Mouse (Mus musculus) CH12.LX (cell line): ENCODE measurements at regions not wholly inside any gene's neighbourhood (a gene's known extent, or its start where the extent isn't known, plus 50 kb on each side); places are given as distances from the start of the nearest gene placed in this dataset.

Source experiments
- DNase-seq: peaks from one replicate; pipeline ENCODE4 v3.0.0-alpha.2; 2013; ENCODE audit errors: extremely low read depth
- H3K27ac ChIP-seq: 2 replicates; pipeline ENCODE4 v1.5.1; 2012; ENCODE audit warnings: low read depth, mild to moderate bottlenecking, control low read depth, moderate library complexity; ENCODE audit not compliant: insufficient read depth
- H3K27me3 ChIP-seq: replicated peaks from 2 replicates; pipeline ENCODE3; 2012; ENCODE audit warnings: inconsistent platforms
- H3K36me3 ChIP-seq, 2 experiments: replicated peaks in 1 of 2; 2 replicates each; pipeline versions ENCODE3 to v1.6.1; 2012; ENCODE audit warnings: inconsistent platforms in 1 of 2, low read length in 1 of 2, mild to moderate bottlenecking in 1 of 2, mixed read lengths in 1 of 2, moderate library complexity in 1 of 2; ENCODE audit not compliant: control insufficient read depth in 1 of 2, insufficient read depth in 1 of 2
- H3K4me1 ChIP-seq, 2 experiments: 2 replicates each; pipeline ENCODE4 v1.6.1; 2012; ENCODE audit warnings: inconsistent platforms in 1 of 2, moderate library complexity in 1 of 2; ENCODE audit not compliant: insufficient read depth in 2 of 2, control insufficient read depth in 1 of 2
- H3K4me2 ChIP-seq: 2 replicates; pipeline ENCODE4 v1.6.1; 2012; ENCODE audit warnings: low read depth, mild to moderate bottlenecking, control low read depth; ENCODE audit not compliant: poor library complexity, insufficient read depth, severe bottlenecking
- H3K4me3 ChIP-seq, 3 experiments: fragments of 150-350 bp in 1 of 3; sonication (generic) in 1 of 3; replicated peaks in 1 of 3; 2 replicates each; pipeline versions ENCODE3 to v1.5.1; 2011 to 2012; ENCODE audit warnings: low read depth in 2 of 3, low read length in 2 of 3, mild to moderate bottlenecking in 2 of 3, moderate library complexity in 2 of 3, control low read depth in 1 of 3, improper control_type of control experiment in 1 of 3, inconsistent platforms in 1 of 3, mixed read lengths in 1 of 3; ENCODE audit not compliant: poor library complexity in 1 of 3
- H3K79me2 ChIP-seq: replicated peaks from 2 replicates; pipeline ENCODE4 v1.6.1; 2012; ENCODE audit warnings: mild to moderate bottlenecking, moderate library complexity; ENCODE audit not compliant: control insufficient read depth, poor library complexity, insufficient read depth, severe bottlenecking; ENCODE audit errors: extremely low read depth
- H3K9ac ChIP-seq: 2 replicates; pipeline ENCODE4 v1.6.1; 2012; ENCODE audit warnings: low read depth, mild to moderate bottlenecking, control low read depth, moderate library complexity; ENCODE audit not compliant: insufficient read depth
- H3K9me3 ChIP-seq: replicated peaks from 2 replicates; pipeline ENCODE3; 2012; ENCODE audit warnings: low read length, inconsistent platforms, mixed read lengths
- CTCF ChIP-seq, 2 experiments: IDR thresholded peaks in 1 of 2; conservative IDR thresholded peaks in 1 of 2; 2 replicates each; pipeline ENCODE4 v1.5.1; 2011 to 2012; ENCODE audit warnings: low read depth in 2 of 2, low read length in 2 of 2, improper control_type of control experiment in 1 of 2, inconsistent platforms in 1 of 2, mild to moderate bottlenecking in 1 of 2, moderate library complexity in 1 of 2
- ELF1 ChIP-seq: IDR thresholded peaks from 2 replicates; pipeline ENCODE4 v1.6.1; 2014; ENCODE audit warnings: low read depth, mild to moderate bottlenecking, inconsistent platforms, low read length, improper control_type of control experiment
- EP300 ChIP-seq: IDR thresholded peaks from 2 replicates; pipeline ENCODE4 v1.6.1; 2011; ENCODE audit warnings: low read length, improper control_type of control experiment
- GABPA ChIP-seq: IDR thresholded peaks from 2 replicates; pipeline ENCODE4 v1.6.1; 2012; ENCODE audit warnings: low read depth, low read length, improper control_type of control experiment, inconsistent platforms; ENCODE audit not compliant: insufficient replicate concordance
- IRF4 ChIP-seq: IDR thresholded peaks from 2 replicates; pipeline ENCODE4 v1.6.1; 2014; ENCODE audit warnings: low read depth, mild to moderate bottlenecking, inconsistent platforms, low read length, improper control_type of control experiment
- JUN ChIP-seq: IDR thresholded peaks from 2 replicates; pipeline ENCODE4 v1.6.1; 2011; ENCODE audit warnings: low read depth, mild to moderate bottlenecking, low read length, improper control_type of control experiment, moderate library complexity; ENCODE audit not compliant: insufficient read depth
- KAT2A ChIP-seq: IDR thresholded peaks from 2 replicates; pipeline ENCODE4 v1.6.1; 2012; ENCODE audit warnings: low read length, improper control_type of control experiment, inconsistent platforms; ENCODE audit not compliant: insufficient replicate concordance
- MAZ ChIP-seq: IDR thresholded peaks from 2 replicates; pipeline ENCODE4 v1.6.1; 2012; ENCODE audit warnings: low read depth, mild to moderate bottlenecking, inconsistent platforms, low read length, improper control_type of control experiment, moderate library complexity
- MEF2A ChIP-seq: IDR thresholded peaks from 2 replicates; pipeline ENCODE4 v1.6.1; 2014; ENCODE audit warnings: low read depth, mild to moderate bottlenecking, inconsistent platforms, low read length, improper control_type of control experiment, borderline replicate concordance
- PAX5 ChIP-seq: IDR thresholded peaks from 2 replicates; pipeline ENCODE4 v1.6.1; 2012; ENCODE audit warnings: low read length, inconsistent platforms, mixed read lengths
- POLR2AphosphoS2 ChIP-seq: IDR thresholded peaks from 2 replicates; pipeline ENCODE4 v1.6.1; 2011; ENCODE audit warnings: low read depth, low read length, improper control_type of control experiment
- RAD21 ChIP-seq: IDR thresholded peaks from 2 replicates; pipeline ENCODE4 v1.6.1; 2011; ENCODE audit warnings: low read depth, mild to moderate bottlenecking, low read length, improper control_type of control experiment, moderate library complexity
- SIN3A ChIP-seq: IDR thresholded peaks from 2 replicates; pipeline ENCODE4 v1.6.1; 2012; ENCODE audit warnings: low read length, improper control_type of control experiment, inconsistent platforms
- SMC3 ChIP-seq: IDR thresholded peaks from 2 replicates; pipeline ENCODE4 v1.6.1; 2011; ENCODE audit warnings: low read depth, low read length, improper control_type of control experiment
- TBP ChIP-seq: conservative IDR thresholded peaks from 2 replicates; pipeline ENCODE4 v1.6.1; 2011; ENCODE audit warnings: low read depth, low read length, improper control_type of control experiment
- TCF12 ChIP-seq: IDR thresholded peaks from 2 replicates; pipeline ENCODE4 v1.6.1; 2014; ENCODE audit warnings: low read depth, mild to moderate bottlenecking, inconsistent platforms, low read length, improper control_type of control experiment
- USF1 ChIP-seq: IDR thresholded peaks from 2 replicates; pipeline ENCODE4 v1.6.1; 2014; ENCODE audit warnings: low read depth, mild to moderate bottlenecking, inconsistent platforms, low read length, improper control_type of control experiment
- ZC3H11A ChIP-seq: IDR thresholded peaks from 2 replicates; pipeline ENCODE4 v1.6.1; 2012; ENCODE audit warnings: low read depth, mild to moderate bottlenecking, inconsistent platforms, low read length, improper control_type of control experiment
- ZKSCAN1 ChIP-seq: IDR thresholded peaks from 2 replicates; pipeline ENCODE4 v1.6.1; 2012; ENCODE audit warnings: low read depth, inconsistent platforms, low read length, improper control_type of control experiment, borderline replicate concordance
- dilution Hi-C: fragments of 300-500 bp; cut with MboI; formaldehyde crosslinking; loops from 2 replicates; pipeline ENCODE4 v1.14.3; 2020; ENCODE audit warnings: low sequenced_read_pairs; ENCODE audit not compliant: extremely low pct_unique_long_range_greater_than_20kb, extremely low pct_ligation_motif_present
- in situ Hi-C: fragments of 300-500 bp; cut with MboI; formaldehyde crosslinking; loops from 3 replicates; pipeline ENCODE4 v1.14.3; 2019; ENCODE audit warnings: low sequenced_read_pairs, low pct_ligation_motif_present, low pct_unique_long_range_greater_than_20kb, mixed read lengths

- H3K4me1 ChIP-seq: no peaks in the 10 kb centered on the region
- H3K4me3 ChIP-seq: no peak overlapping the region
- H3K79me2 ChIP-seq: no peaks in the 10 kb centered on the region
- H3K36me3 ChIP-seq: no peaks in the 10 kb centered on the region
- H3K27me3 ChIP-seq: peaks cover 17% of the 10 kb centered on the region
- no peaks in the 10 kb centered on the region for H3K9me3 ChIP-seq
- TF ChIP-seq ZC3H11A (no peak), TBP (no peak), MAZ (no peak)
- H3K9ac ChIP-seq: no peak overlapping the region
- DNase-seq: no peak
- in situ Hi-C loops (no loop called here), dilution Hi-C loops (no loop called here)
- no peak overlapping the region for H3K4me2 ChIP-seq
- H3K27ac ChIP-seq: no peak overlapping the region
Measured at GRCm38 (mm10) chr7:111877591-111877990, 97.8 kb upstream of the Galnt18 start.

- Histone ChIP-seq H3K4me2 (no peak overlapping the region), H3K9me3 (no peaks in the 10 kb centered on the region), H3K36me3 (no peaks in the 10 kb centered on the region), H3K79me2 (no peaks in the 10 kb centered on the region), H3K9ac (no peak overlapping the region)
- dilution Hi-C loops: no loop called here
- TF ChIP-seq USF1: no peak
- TF ChIP-seq SMC3: no peak
- TF ChIP-seq PAX5: no peak
- TF ChIP-seq CTCF (conservative IDR thresholded peaks at IDR 0.05 in 1 of 2, IDR thresholded peaks at IDR 0.05 in 1 of 2; ENCODE audit: low read depth in 2 of 2, low read length in 2 of 2): no peak
- TF ChIP-seq ELF1: no peak
- TF ChIP-seq MEF2A: no peak
- TF ChIP-seq TCF12: no peak
- no peak for TF ChIP-seq RAD21
- no peak for TF ChIP-seq POLR2AphosphoS2
- TF ChIP-seq ZKSCAN1: no peak
- no peak for TF ChIP-seq KAT2A
- no peak for TF ChIP-seq IRF4
- TF ChIP-seq EP300: no peak
- TF ChIP-seq JUN: no peak
- no peak for TF ChIP-seq GABPA
- no peak for TF ChIP-seq SIN3A
- TF ChIP-seq, all 38 proteins: peak for 0
- H3K27me3 ChIP-seq: peaks cover 19% of the 10 kb centered on the region
- no peak overlapping the region for H3K4me3 ChIP-seq
- no peak for DNase-seq
- in situ Hi-C loops: no loop called here
- H3K4me1 ChIP-seq: no peaks in the 10 kb centered on the region
- no peak overlapping the region for H3K27ac ChIP-seq
Measured at GRCm38 (mm10) chr7:111875949-111876348, 96.2 kb upstream of the Galnt18 start.
